Mouse (Mus musculus): ENCODE results near the gene Dag1. TPM values are rescaled to one million over a fixed set of nuclear protein-coding genes. Genes with fewer than 3 reads are reported as not detected.

Dag1 gene
- polyA plus RNA-seq, 1 experiment from 2014 or later = 163 TPM

- H3K27ac ChIP-seq (ENCODE audit: low read length) = peak overlapping the region; percentile 68
- H3K4me2 ChIP-seq (replicated peaks; ENCODE audit: low read depth, low read length) = no peak overlapping the region
- H3K9me3 ChIP-seq (ENCODE audit: low read length) = no peaks in the 10 kb centered on the region
- H3K27me3 ChIP-seq (ENCODE audit: insufficient read depth, low read length) = no peaks in the 10 kb centered on the region
- peaks cover 33% of the 10 kb centered on the region for H3K4me1 ChIP-seq (ENCODE audit: insufficient read depth, low read length)
- peaks cover 9% of the 10 kb centered on the region for H3K36me3 ChIP-seq (ENCODE audit: insufficient read depth, low read length)
- no peak for ATAC-seq (ENCODE audit: low FRiP score, low TSS enrichment)
- 88% methylated on average over 3 of the region's 3 CpGs for WGBS
- no peak overlapping the region for H3K4me3 ChIP-seq (ENCODE audit: low read length)
- no peak overlapping the region for H3K9ac ChIP-seq (replicated peaks; ENCODE audit: low read length)
Observed at GRCm38 (mm10) chr9:108217406-108217805, 46.4 kb downstream of the Dag1 start.

- no peak for ATAC-seq (ENCODE audit: low FRiP score, low TSS enrichment)
- no peak overlapping the region for H3K4me3 ChIP-seq (ENCODE audit: low read length)
- H3K27me3 ChIP-seq (ENCODE audit: insufficient read depth, low read length) = no peaks in the 10 kb centered on the region
- H3K4me1 ChIP-seq (ENCODE audit: insufficient read depth, low read length) = peaks cover 9% of the 10 kb centered on the region; the same call in 1 of the 2 replicates
- H3K9me3 ChIP-seq (ENCODE audit: low read length) = no peaks in the 10 kb centered on the region
- WGBS = 50% methylated on average over 7 of the region's 7 CpGs
- peaks cover 27% of the 10 kb centered on the region for H3K36me3 ChIP-seq (ENCODE audit: insufficient read depth, low read length)
- peak overlapping the region; percentile 31; the same call in 1 of the 2 replicates for H3K27ac ChIP-seq (ENCODE audit: low read length)
- no peak overlapping the region for H3K4me2 ChIP-seq (replicated peaks; ENCODE audit: low read depth, low read length)
- H3K9ac ChIP-seq (replicated peaks; ENCODE audit: low read length) = no peak overlapping the region
Observed at GRCm38 (mm10) chr9:108213105-108213504, 50.7 kb downstream of the Dag1 start.

- ATAC-seq (ENCODE audit: low FRiP score, low TSS enrichment) = no peak
- H3K9me3 ChIP-seq (ENCODE audit: low read length) = no peaks in the 10 kb centered on the region
- H3K4me1 ChIP-seq (ENCODE audit: insufficient read depth, low read length) = 0 out of 2 replicates have a peak, but pooled peaks cover 3% of the 10 kb centered on the region
- peaks cover 28% of the 10 kb centered on the region for H3K36me3 ChIP-seq (ENCODE audit: insufficient read depth, low read length)
- H3K27ac ChIP-seq (ENCODE audit: low read length) = no peak overlapping the region; the same call in 1 of the 2 replicates
- H3K27me3 ChIP-seq (ENCODE audit: insufficient read depth, low read length) = no peaks in the 10 kb centered on the region
- no peak overlapping the region for H3K4me3 ChIP-seq (ENCODE audit: low read length)
- 83% methylated on average over 2 of the region's 2 CpGs for WGBS
- no peak overlapping the region for H3K9ac ChIP-seq (replicated peaks; ENCODE audit: low read length)
- no peak overlapping the region for H3K4me2 ChIP-seq (replicated peaks; ENCODE audit: low read depth, low read length)
Observed at GRCm38 (mm10) chr9:108212426-108212825, 51.3 kb downstream of the Dag1 start.

GRCm38 (mm10) chr9:108205571-108205901, 58.2 kb downstream of the Dag1 start:
- ATAC-seq (ENCODE audit: low FRiP score, low TSS enrichment) = no peak
- Histone ChIP-seq H3K27me3 (ENCODE audit: insufficient read depth, low read length) (no peaks in the 10 kb centered on the region), H3K27ac (ENCODE audit: low read length) (no peak overlapping the region), H3K36me3 (ENCODE audit: insufficient read depth, low read length) (peaks cover 30% of the 10 kb centered on the region), H3K4me1 (ENCODE audit: insufficient read depth, low read length) (peaks cover 5% of the 10 kb centered on the region; the same call in 1 of the 2 replicates), H3K4me2 (replicated peaks; ENCODE audit: low read depth, low read length) (no peak overlapping the region), H3K4me3 (ENCODE audit: low read length) (no peak overlapping the region), H3K9ac (replicated peaks; ENCODE audit: low read length) (no peak overlapping the region), H3K9me3 (ENCODE audit: low read length) (no peaks in the 10 kb centered on the region)
- 84% methylated on average over 3 of the region's 3 CpGs for WGBS

GRCm38 (mm10) chr9:108204884-108205570, 58.7 kb downstream of the Dag1 start:
- no peak overlapping the region for H3K9ac ChIP-seq (replicated peaks; ENCODE audit: low read length)
- ATAC-seq (ENCODE audit: low FRiP score, low TSS enrichment) = no peak
- H3K27ac ChIP-seq (ENCODE audit: low read length) = no peak overlapping the region
- no peaks in the 10 kb centered on the region for H3K27me3 ChIP-seq (ENCODE audit: insufficient read depth, low read length)
- peaks cover 6% of the 10 kb centered on the region; the same call in 1 of the 2 replicates for H3K4me1 ChIP-seq (ENCODE audit: insufficient read depth, low read length)
- no peak overlapping the region for H3K4me3 ChIP-seq (ENCODE audit: low read length)
- H3K9me3 ChIP-seq (ENCODE audit: low read length) = no peaks in the 10 kb centered on the region
- H3K4me2 ChIP-seq (replicated peaks; ENCODE audit: low read depth, low read length) = no peak overlapping the region
- peaks cover 30% of the 10 kb centered on the region for H3K36me3 ChIP-seq (ENCODE audit: insufficient read depth, low read length)
- 73% methylated on average over 8 of the region's 8 CpGs for WGBS

- Histone ChIP-seq H3K9me3 (ENCODE audit: low read length) (no peaks in the 10 kb centered on the region), H3K4me3 (ENCODE audit: low read length) (no peak overlapping the region), H3K4me2 (replicated peaks; ENCODE audit: low read depth, low read length) (no peak overlapping the region), H3K9ac (replicated peaks; ENCODE audit: low read length) (no peak overlapping the region), H3K27me3 (ENCODE audit: insufficient read depth, low read length) (no peaks in the 10 kb centered on the region), H3K36me3 (ENCODE audit: insufficient read depth, low read length) (peaks cover 11% of the 10 kb centered on the region), H3K27ac (ENCODE audit: low read length) (no peak overlapping the region), H3K4me1 (ENCODE audit: insufficient read depth, low read length) (peaks cover 6% of the 10 kb centered on the region; the same call in 1 of the 2 replicates)
- no peak for ATAC-seq (ENCODE audit: low FRiP score, low TSS enrichment)
- 38% methylated on average over 13 of the region's 13 CpGs for WGBS
Observed at GRCm38 (mm10) chr9:108203015-108203414, 60.7 kb downstream of the Dag1 start.

GRCm38 (mm10) chr9:108202169-108202568, 61.6 kb downstream of the Dag1 start:
- H3K27me3 ChIP-seq (ENCODE audit: insufficient read depth, low read length) = no peaks in the 10 kb centered on the region
- WGBS = 82% methylated on average over 2 of the region's 2 CpGs
- H3K36me3 ChIP-seq (ENCODE audit: insufficient read depth, low read length) = peaks cover 3% of the 10 kb centered on the region
- H3K9me3 ChIP-seq (ENCODE audit: low read length) = no peaks in the 10 kb centered on the region
- no peak overlapping the region for H3K4me3 ChIP-seq (ENCODE audit: low read length)
- peaks cover 8% of the 10 kb centered on the region; the same call in 1 of the 2 replicates for H3K4me1 ChIP-seq (ENCODE audit: insufficient read depth, low read length)
- no peak for ATAC-seq (ENCODE audit: low FRiP score, low TSS enrichment)
- H3K9ac ChIP-seq (replicated peaks; ENCODE audit: low read length) = no peak overlapping the region
- H3K4me2 ChIP-seq (replicated peaks; ENCODE audit: low read depth, low read length) = no peak overlapping the region
- no peak overlapping the region for H3K27ac ChIP-seq (ENCODE audit: low read length)

GRCm38 (mm10) chr9:108201160-108201559, 62.6 kb downstream of the Dag1 start:
- H3K4me2 ChIP-seq (replicated peaks; ENCODE audit: low read depth, low read length) = peak overlapping the region; percentile 47
- no peaks in the 10 kb centered on the region for H3K9me3 ChIP-seq (ENCODE audit: low read length)
- peaks cover 15% of the 10 kb centered on the region for H3K4me1 ChIP-seq (ENCODE audit: insufficient read depth, low read length)
- H3K27me3 ChIP-seq (ENCODE audit: insufficient read depth, low read length) = no peaks in the 10 kb centered on the region
- peak overlapping the region; percentile 4 for H3K9ac ChIP-seq (replicated peaks; ENCODE audit: low read length)
- no peaks in the 10 kb centered on the region; the same call in 1 of the 2 replicates for H3K36me3 ChIP-seq (ENCODE audit: insufficient read depth, low read length)
- WGBS = 0% methylated on average over 13 of the region's 13 CpGs
- peak; percentile 96 for ATAC-seq (ENCODE audit: low FRiP score, low TSS enrichment)
- H3K27ac ChIP-seq (ENCODE audit: low read length) = peak overlapping the region; percentile 48; the same call in 1 of the 2 replicates
- H3K4me3 ChIP-seq (ENCODE audit: low read length) = peak overlapping the region; percentile 24

- Histone ChIP-seq H3K36me3 (ENCODE audit: insufficient read depth, low read length) (no peaks in the 10 kb centered on the region), H3K4me1 (ENCODE audit: insufficient read depth, low read length) (peaks cover 15% of the 10 kb centered on the region), H3K9me3 (ENCODE audit: low read length) (no peaks in the 10 kb centered on the region), H3K4me2 (replicated peaks; ENCODE audit: low read depth, low read length) (no peak overlapping the region), H3K27ac (ENCODE audit: low read length) (no peak overlapping the region), H3K9ac (replicated peaks; ENCODE audit: low read length) (no peak overlapping the region), H3K4me3 (ENCODE audit: low read length) (no peak overlapping the region), H3K27me3 (ENCODE audit: insufficient read depth, low read length) (no peaks in the 10 kb centered on the region)
- WGBS = 65% methylated on average over 4 of the region's 4 CpGs
- ATAC-seq (ENCODE audit: low FRiP score, low TSS enrichment) = no peak
Observed at GRCm38 (mm10) chr9:108198621-108199020, 65.1 kb downstream of the Dag1 start.

GRCm38 (mm10) chr9:108196920-108197677, 66.7 kb downstream of the Dag1 start:
- Histone ChIP-seq H3K27me3 (ENCODE audit: insufficient read depth, low read length) (no peaks in the 10 kb centered on the region), H3K4me3 (ENCODE audit: low read length) (peak overlapping the region; percentile 13), H3K4me1 (ENCODE audit: insufficient read depth, low read length) (peaks cover 15% of the 10 kb centered on the region), H3K4me2 (replicated peaks; ENCODE audit: low read depth, low read length) (peak overlapping the region; percentile 41), H3K9me3 (ENCODE audit: low read length) (no peaks in the 10 kb centered on the region), H3K9ac (replicated peaks; ENCODE audit: low read length) (0 out of 2 replicates have a peak overlapping the region, but pooled peaks have one; percentile 1), H3K27ac (ENCODE audit: low read length) (peak overlapping the region; percentile 16; the same call in 1 of the 2 replicates), H3K36me3 (ENCODE audit: insufficient read depth, low read length) (no peaks in the 10 kb centered on the region)
- ATAC-seq (ENCODE audit: low FRiP score, low TSS enrichment) = no peak
- 16% methylated on average over 24 of the region's 24 CpGs for WGBS

All from kidney, embryonic 16.5 days (tissue).